Mouse (Mus musculus) heart, adult 10 weeks (tissue): ENCODE data around the gene Plcz1. TPM values are rescaled to one million over a fixed set of nuclear protein-coding genes. Genes with fewer than 3 reads are reported as not detected.

Experiments
- polyA plus RNA-seq: library from polyadenylated mRNA; stranded (reverse); fragments of 350-450 nt; fragmentation: Illumina TruSeq; extraction: RNeasy Lipid Tissue Mini Kit (QIAGEN cat#74804); gene quantifications from one replicate; pipeline ENCODE4 v1.2.3, GENCODE M21; 2014; ENCODE audit warnings: low read depth, low replicate concordance

Plcz1 gene
- polyA plus RNA-seq = not detected

GRCm38 (mm10) chr6:140041357-140041756, at the start of gene Plcz1:
Gene Plcz1 (minus strand): TSS chr6:140041457.

GRCm38 (mm10) chr6:140040952-140041351, 305 bp downstream of the Plcz1 start, which contains the start of gene Capza3:
Gene Capza3 (plus strand): TSS chr6:140041252.

Other genes starting within 250 kb of the Plcz1 start
- not detected for gene Capza3, start 205 bp downstream of the Plcz1 start, polyA plus RNA-seq